Mouse (Mus musculus) heart, postnatal 10 days (tissue): Measurements from ENCODE around the gene Tsen34. TPM values are rescaled to one million over a fixed set of nuclear protein-coding genes. Genes with fewer than 3 reads are reported as not detected.
"Not testable (repeated sequence)": the region's sequence is repeated elsewhere in the genome, so short reads cannot be mapped to it uniquely, and the experiment has no call there.

Experiments used
- DNase-seq, 2 experiments: peaks; one replicate each; pipeline ENCODE4 v3.0.0; 2021
- intact Hi-C: fragments of 180-260 bp; cut with DNase I; formaldehyde crosslinking; loops from one replicate; pipeline ENCODE4 v1.15.1; 2025
- total RNA-seq, 2 experiments: library from RNA; stranded (reverse); gene quantifications; 2 replicates each; pipeline ENCODE4 v1.2.3; 2021

Gene Tsen34
- total RNA-seq, 2 experiments from 2014 or later = 106 to 107 TPM

DNA sequence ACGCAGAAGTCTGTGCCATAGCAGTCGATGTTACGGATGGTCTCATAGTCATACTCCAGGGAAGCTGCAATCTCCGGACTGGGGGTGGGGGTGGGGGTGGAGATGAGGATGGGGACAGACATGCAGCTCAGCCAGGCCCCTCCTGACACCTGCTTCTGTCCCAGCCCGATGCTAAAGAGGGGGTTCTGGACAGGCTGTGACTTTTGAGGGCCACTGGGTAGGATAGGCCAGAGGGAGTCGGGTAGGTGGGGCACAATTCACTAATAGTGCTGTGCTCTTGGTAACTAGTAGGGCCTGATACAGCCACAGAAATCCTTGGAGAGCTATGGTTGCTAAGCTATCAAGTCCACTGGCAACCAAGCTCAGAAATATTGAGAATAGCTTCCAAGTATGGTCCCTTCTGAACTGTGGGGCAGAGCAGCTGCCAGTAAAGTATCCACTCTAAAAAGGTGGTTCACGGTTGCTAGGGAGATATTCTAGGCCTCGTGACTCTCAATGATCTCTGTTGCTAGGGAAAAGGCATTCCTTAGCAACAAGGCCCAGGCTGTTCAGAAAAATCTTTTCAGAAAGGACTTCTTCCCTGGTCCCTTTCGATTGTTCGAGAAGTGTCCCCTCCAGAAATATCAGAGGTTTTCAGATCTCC, 8.6 kb upstream of the Tsen34 start:
- intact Hi-C loops = no loop called here
- DNase-seq = no peak

DNA sequence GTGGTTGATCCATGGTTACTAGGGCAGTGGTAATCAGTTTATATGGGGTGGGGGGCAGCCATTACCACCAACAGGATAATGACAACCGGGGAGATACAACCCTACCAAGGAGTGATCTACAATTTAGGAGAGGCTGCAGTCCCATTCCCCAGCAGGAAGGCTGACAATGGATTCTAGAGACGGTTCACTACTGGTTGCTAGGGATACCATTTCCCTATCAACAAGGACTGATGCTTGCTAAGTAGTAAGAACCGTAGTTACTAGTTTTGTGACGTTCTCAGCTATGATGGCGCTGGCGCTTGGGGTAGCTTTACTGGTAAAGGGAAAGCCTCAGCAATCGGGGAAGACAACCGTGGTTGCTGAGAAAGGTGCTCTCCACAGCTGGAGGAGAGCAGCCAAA, 8.0 kb upstream of the Tsen34 start:
- DNase-seq = no peak
- intact Hi-C loops = no loop called here

DNA sequence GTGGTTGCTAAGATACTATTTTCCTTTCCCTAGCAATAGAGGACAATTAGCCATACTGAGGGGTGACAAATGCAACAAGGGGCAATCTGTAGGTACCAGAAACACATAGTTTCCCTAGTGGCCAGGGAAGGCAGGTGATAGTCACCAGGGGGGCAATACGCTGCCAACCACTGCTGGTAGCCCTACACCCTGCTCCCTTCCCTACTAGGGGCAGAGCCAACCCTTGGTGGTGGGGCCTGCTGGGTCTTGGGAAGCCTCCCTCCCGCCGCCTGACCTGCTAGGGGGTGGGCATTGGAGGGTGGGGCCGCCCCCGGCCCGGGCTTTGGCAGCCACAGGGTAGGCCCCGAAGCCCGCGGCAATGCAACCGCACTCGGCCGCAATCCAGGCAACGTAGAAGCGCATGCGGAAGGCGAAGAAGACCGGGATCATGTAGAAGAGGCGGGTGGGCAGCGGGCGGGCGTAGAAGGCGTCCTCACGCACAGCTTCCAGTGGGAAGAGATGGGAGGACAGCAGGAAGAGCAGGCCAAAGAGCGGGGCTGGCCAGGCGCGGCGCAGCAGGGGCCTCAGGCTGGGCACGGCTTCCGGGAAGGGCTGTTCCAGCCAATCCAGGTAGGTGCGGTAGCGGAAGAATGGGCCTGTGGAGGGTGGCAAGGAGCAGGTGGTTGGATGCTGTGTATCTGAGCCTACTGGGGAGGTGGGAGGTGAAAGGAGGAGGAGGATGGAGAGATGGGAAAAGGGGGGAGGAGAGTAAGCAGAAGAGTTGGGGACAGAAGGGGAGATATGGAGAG, 7.1 kb upstream of the Tsen34 start:
- DNase-seq = no peak
- intact Hi-C loops = no loop called here

DNA sequence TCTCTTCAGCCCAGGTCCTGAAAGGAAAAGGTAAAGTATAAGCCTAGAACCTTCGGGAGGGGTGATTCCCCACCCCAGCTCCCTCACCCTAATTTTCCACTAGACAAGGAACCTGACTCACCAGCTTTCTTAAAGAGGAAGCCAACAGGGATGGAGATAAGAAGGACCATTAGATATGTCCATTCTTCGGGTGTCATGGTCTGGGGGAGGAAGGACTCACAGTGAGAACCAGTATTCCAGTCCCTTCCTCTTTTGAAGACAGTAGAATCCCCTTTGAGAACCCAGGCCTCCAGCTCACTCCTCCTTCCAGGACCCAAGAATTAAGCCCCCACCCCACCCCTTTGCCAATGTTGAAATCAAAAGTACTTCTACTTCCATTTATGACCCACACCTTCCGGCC, 744 bp upstream of the Tsen34 start:
- intact Hi-C loops = loop anchor here (2.0 to 10.0 kb wide), 4 partner anchors 17 to 445 kb away; partner anchors contain the start of genes Cnot3 and Leng8
- DNase-seq = no peak

DNA sequence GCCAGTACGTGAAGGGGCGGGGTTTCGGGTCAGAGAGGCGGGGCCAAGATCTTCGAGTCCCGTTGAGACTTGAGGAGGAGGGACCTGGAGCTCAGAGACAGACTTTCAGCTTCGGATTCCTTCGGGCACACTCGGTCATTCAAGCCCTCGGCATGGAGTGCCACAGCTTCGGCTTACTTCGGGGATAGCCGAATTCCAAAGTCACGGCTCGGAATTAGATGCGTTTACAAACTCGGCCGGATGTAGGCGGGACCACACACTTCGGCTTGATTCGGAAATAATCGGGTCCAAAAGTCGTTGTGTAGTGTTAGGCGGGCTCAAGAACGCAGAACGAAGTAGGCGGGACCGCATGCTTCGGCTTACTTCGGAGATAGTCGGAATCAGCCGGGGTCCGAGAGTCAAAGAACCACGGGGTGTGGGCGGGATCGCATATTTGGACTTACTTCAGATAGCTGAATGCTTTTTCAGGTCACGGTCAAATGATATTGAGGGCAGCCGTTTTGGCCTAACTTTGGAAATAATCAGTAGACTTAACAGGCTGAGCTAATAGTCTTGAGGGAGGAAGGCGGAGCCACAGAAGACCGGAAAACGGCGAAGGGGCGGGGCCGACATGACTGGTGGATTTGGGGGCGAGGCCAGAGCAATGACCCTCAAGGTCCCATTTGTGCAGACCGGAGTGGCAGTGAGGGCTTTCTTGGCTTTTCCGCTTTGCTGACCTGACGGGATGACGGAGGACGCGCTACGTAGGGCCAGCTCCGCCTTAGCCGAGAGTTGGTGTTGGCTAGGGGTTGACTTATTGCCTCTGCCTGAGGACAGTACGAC, 535 bp downstream of the Tsen34 start, which contains the start of gene Mboat7:
Gene Mboat7, minus strand, starts transcription at position 537 of the 822 bp plus-strand sequence.
- intact Hi-C loops = loop anchor here (2.0 to 10.0 kb wide), 4 partner anchors 18 to 444 kb away; partner anchors contain the start of genes Cnot3 and Leng8
- peak; percentile 98 for DNase-seq

DNA sequence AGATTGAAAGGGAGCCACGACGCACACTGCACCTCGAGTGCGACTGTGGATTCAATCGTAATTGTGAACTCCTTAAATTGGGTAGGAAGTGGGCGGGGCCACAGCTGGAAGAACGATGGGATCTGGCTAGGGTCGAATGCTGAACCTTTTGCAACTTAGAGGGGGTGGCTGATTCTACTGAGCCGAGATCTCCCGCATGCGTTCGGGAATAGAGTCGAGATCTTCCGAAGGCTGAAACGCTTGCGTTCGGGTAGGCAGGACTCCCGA, 1.1 kb downstream of the Tsen34 start:
- DNase-seq = no peak
- intact Hi-C loops = loop anchor here (2.0 to 10.0 kb wide), 4 partner anchors 19 to 444 kb away; partner anchors contain the start of genes Cnot3 and Leng8

DNA sequence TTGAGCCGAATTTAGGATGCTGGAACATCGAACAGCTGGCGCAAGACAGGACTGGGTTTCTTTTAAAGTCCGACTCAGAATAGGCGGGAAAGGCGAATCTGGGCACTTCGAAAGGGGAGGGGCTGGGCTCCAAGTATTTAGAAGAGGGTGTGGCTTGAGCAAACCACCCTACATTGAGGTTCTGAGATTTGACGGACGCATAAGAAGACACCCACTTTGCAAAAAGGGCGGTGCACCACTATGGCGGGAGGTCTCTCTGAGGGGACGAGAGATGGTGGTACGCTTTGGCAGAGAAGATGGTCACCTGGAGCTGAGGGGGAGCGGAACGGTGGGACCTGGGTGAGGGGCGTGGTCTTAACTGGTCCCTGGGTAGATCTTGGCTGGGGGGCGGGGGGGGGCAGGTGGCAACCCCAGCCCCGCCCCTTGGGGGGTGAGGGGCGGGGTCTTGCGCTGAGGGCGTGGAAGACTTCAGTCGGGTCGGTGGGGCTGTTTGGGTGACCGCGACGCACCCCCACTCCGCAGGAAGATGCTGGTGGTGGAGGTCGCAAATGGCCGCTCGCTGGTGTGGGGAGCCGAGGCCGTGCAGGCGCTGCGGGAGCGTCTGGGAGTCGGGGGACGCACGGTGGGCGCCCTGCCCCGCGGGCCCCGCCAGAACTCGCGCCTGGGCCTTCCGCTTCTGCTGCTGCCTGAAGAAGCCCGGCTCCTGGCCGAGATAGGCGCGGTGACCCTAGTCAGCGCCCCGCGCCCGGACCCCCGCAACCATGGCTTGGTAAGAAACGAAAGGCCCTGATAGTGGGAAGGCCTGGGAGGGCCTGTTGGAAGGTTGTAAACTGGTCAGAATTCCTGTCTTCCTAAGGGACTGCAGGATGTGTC, 1.6 kb downstream of the Tsen34 start:
- intact Hi-C loops = loop anchor here (5.0 to 10.0 kb wide), 3 partner anchors 47 to 443 kb away; partner anchors contain the start of genes Cnot3 and Leng8
- DNase-seq = peak; percentile 80 to 84

DNA sequence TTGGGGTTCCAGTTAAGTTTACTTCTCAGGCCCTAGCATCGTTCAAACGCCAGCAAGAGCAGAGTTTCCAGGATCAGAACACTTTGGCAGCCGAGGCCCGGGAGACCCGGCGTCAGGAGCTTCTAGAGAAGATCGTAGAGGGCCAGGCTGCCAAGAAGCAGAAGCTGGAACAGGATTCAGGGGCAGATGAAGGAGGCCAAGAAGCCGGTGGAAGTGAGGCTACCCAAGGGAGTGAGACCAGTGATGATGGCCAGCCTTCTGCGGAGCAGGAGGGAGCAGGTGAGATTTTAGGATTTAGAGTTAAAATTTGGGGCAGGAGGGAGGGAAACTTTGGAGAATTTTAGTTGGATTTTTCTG, 2.3 kb downstream of the Tsen34 start:
- intact Hi-C loops = loop anchor here (5.0 to 10.0 kb wide), 3 partner anchors 48 to 442 kb away; partner anchors contain the start of genes Cnot3 and Leng8
- DNase-seq = peak in 1 of 2 experiments; percentile 46

DNA sequence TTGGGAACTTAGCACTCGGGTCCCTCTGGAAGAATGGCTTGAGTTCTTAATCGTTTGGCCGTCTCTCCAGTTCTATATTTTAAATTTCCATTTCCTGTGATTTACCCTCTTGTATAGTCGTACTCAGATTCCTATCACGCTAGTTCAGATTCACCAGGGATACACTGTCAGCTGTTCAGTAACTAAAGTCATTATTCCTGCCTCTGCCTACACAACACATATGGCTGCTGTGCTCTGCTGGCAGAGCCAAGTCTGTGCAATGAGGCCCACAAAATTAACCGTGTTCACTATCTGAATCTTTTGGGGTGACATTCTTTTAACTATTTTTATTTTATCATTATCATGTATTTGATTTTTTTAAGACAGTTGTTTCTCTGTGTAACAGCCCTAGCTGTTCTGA, 5.8 kb downstream of the Tsen34 start:
- DNase-seq = no peak
- intact Hi-C loops = loop anchor here (10.0 kb wide), 1 partner anchor 394 kb away; no protein-coding TSS in a partner anchor

DNA sequence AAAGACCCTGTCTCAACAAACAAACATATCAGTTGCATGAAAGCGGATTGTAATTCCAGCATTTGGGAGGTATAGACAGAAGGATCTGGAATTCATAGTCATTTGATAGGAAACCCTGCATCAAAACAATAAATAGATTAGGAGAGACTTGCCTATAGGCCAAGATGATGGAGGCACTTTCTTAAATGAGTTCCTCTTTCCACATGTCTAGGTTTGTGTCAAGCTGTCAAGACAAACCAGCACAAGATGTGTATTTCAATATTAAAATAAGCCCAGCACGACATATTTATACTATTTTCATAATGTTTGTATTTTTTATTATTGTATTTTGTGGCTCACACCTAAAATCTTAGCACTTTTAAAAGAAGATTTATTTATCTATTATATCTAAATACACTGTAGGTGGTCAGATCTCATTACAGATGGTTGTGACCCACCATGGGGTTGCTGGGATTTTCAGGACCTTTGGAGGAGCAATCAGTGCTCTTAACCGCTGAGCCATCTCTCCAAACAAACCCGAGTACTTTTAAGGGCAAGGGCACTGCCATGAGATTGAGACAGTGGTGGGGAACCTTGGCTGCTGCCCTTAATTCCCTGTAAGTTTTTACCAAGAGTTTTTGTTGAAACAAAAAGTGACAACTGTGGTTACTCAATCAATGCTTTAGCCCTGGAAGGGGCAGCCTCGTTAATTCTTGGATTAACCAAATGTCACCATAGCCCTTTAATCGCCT, 10.7 kb downstream of the Tsen34 start:
- DNase-seq = no peak
- intact Hi-C loops = loop anchor here (5.0 kb wide), 1 partner anchor 36 kb away; the partner anchor contains the start of gene Leng1

DNA sequence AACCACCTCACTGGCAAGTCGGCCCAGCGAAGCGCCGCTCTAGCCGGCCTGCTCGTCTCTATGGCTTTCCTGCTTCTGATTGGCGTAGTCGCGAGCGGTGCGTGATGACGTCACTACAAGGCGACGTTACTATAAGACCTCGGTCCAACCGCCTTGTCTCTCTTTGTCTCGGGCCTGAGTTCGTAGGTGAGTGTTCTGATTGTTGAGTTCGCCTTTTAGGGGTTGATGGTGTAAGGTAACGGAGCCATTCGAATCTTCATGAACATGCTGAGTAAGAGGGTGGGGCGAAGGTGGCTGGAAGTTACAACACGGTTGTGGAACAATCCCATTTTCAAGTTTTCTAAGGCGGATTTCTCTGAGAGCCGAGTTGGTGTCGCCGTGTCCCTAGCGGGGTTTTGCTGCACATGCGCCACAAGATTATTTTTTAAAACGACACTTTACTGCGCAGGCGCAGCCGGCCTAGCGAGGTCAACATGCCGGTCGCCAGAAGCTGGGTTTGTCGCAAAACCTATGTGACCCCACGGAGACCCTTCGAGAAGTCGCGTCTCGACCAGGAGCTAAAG, 11.3 kb downstream of the Tsen34 start, which contains the start of gene Rps9:
Gene Rps9, plus strand, starts transcription at position 115 of the 563 bp plus-strand sequence.
- intact Hi-C loops = loop anchor here (5.0 kb wide), 1 partner anchor 37 kb away; the partner anchor contains the start of gene Leng1
- DNase-seq = peak; percentile 98

DNA sequence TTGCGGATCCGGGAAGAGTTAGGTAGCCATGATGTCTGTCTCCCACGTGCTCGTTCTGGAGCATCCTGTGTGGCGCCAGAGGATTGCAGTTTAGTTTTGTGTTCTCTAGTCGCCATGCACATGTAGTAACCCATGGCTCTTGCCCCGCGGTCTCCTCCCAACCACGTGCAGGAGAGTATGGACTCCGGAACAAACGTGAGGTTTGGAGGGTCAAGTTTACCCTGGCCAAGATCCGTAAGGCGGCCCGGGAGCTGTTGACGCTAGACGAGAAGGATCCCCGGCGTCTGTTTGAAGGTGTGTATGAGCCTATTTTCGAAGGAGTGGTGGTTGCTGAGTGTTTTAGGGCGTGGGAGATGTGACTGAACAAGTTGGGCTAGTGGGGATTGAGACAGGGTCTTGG, 11.8 kb downstream of the Tsen34 start:
- DNase-seq = no peak
- intact Hi-C loops = loop anchor here (5.0 kb wide), 1 partner anchor 37 kb away; the partner anchor contains the start of gene Leng1

DNA sequence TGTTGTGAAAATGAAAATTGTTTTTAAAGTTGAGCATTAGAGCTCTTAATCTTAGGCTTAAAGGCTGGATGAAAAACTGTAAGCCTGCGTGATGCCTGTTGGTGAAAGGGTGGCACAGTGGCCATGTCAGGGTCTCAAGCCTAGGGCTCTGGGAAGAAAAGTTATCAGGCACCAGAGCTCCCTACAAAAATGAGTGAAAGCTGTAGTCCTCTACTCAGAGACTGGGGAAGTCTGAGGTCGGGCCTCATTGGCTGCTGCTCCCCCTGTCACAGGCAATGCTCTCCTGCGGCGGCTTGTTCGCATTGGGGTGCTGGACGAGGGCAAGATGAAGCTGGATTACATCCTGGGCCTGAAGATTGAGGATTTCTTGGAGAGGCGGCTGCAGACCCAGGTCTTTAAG, 12.8 kb downstream of the Tsen34 start:
- intact Hi-C loops, DNase-seq: not testable (repeated sequence)

DNA sequence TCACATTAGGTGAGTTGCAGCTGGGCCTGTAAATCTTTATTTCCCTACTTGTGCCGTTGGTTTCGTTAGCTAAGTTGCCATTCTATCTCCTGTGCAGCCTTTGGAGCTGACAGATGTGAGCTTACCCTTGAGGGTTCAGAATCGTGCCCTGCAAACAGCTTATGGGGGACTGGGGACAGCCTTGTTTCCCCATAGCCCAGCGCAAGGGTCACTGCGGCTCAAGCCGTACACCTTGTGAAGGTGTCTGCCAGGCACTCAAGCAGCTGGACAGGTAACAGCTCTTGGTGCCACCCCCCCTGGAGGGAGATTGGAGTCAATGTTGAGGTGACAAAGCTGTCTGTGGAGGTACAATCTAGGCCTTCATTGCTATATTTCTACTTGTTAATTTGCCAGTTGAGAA, 13.2 kb downstream of the Tsen34 start:
- intact Hi-C loops = no loop called here
- DNase-seq = no peak

DNA sequence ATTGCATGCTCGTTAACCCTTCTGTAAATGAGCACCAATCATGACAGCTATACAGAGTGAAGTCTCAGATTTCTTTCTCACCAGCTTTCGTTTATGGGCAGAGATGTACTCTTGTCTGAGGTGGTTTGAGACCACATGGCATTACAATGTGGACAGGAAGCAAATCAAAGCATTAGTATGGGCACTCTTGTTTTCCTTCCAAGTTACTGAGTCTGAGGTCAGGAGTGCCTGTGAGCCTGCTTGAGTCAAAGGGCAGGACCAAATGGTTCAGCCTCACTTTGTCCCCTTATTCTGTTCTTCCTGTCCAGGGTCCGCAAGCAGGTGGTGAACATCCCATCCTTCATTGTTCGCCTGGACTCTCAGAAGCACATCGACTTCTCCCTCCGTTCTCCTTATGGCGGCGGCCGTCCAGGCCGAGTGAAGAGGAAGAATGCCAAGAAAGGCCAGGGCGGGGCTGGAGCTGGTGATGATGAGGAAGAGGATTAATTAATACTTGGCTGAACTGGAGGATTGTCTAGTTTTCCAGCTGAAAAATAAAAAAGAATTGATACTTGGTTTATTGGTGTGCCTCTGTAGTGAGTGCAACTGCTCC, 13.8 kb downstream of the Tsen34 start:
- intact Hi-C loops = no loop called here

DNA sequence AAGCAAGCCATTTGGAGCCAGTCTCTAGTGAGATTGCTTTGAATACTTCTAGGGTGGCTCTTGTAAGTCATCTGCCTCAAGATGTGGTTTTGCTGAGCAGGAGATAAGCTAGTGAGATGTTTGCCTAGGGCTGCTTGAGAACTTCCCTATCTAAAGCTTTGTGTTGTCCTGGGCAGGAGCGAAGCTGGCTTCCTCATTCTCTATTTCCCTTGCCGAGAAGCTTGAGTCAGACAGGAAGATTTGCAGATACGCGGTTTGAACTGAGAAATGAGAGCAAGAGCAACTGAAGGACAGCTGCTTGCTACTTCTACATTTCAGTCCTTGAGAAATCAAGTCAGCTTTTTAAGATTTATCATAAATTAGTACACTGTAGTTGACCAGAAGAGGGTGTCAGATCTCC, 14.4 kb downstream of the Tsen34 start:
- intact Hi-C loops = no loop called here
- peak in 1 of 2 experiments; percentile 18 for DNase-seq

More for the DNA sequence above, 13.8 kb downstream of the Tsen34 start:
- no peak for DNase-seq

DNA sequence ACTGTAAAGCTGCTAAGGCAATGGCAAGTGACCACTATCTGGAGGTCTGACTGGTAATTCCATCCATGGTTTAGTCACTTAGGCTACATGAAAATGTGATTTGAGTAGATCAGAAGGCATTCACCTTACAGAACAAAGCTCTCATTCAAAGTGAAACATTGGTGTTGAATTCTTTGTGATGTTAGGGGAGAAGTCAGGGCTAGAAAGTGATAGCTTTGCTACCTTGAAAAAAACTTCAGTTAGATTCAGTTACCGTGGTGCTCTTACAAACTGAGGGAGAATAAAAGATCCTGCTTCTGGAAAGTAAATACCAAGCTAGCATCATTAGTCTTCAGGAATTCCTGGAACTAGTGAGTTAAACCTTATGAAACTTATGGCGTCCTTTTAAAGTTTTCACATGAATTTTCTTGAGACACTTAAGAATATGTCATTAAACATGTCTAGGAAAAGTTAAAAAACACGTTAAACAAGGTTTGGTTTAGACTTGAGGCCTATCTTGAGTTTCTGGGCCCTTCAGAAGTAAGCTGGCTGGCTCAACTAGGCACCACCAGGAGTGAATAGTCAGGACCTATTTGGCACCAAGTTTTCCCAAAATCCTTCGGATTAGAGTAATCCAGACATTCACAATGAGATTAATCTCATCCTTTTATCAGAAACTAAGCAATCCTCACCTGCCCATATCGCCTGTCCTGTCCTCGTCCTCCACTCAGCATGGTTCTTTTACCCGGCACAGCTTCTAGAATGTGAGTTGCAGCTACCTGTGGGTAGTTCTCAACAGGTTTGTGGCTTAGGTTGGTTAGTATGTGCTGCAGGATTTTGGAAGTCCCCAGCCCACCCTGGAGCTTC, 15.1 kb downstream of the Tsen34 start:
- no peak for DNase-seq
- intact Hi-C loops = no loop called here
